Mouse (Mus musculus): ENCODE data around the gene Kcp. TPM values are rescaled to one million over a fixed set of nuclear protein-coding genes. Genes with fewer than 3 reads are reported as not detected.

Gene Kcp
- total RNA-seq (2021): 1 to 10 TPM in 1 of 2 experiments, under 1 TPM in 1; 0.63 to 1.1 TPM
- long read RNA-seq, experiment 1, partial matches to known transcripts: 0 of 1 reads
- long read RNA-seq, experiment 1, other reads (novel, unspliced or antisense): 1 of 1 reads
- long read RNA-seq, experiment 2: 0 reads

- DNase-seq (ENCODE audit: low spot score in 2 of 2): no peak
Measured at GRCm38 (mm10) chr6:29507447-29508309, at the start of gene Kcp. Gene Kcp (minus strand): TSS chr6:29507952.

GRCm38 (mm10) chr6:29557112-29557511, 49.4 kb upstream of the Kcp start:
- DNase-seq (ENCODE audit: low spot score in 2 of 2): no peak

DNA sequence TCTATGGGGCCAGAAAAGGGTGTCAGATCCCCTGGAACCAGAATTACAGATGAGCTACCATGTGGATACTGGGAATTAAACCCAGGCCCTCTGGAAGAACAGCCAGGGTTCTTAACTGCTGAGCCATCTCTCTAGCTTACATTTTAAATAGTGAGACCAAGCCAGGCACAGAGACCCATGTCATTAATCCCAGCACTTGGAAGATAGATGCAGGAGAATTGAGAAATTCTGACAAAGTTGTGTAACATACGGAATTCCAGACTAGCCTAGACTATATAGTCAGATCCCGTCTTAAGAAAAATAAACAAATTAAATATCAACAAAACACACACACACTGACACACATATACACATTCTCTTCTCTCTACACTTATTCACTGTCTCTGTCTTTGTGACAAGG, 44.8 kb upstream of the Kcp start:
- DNase-seq (ENCODE audit: low spot score in 2 of 2): no peak

DNA sequence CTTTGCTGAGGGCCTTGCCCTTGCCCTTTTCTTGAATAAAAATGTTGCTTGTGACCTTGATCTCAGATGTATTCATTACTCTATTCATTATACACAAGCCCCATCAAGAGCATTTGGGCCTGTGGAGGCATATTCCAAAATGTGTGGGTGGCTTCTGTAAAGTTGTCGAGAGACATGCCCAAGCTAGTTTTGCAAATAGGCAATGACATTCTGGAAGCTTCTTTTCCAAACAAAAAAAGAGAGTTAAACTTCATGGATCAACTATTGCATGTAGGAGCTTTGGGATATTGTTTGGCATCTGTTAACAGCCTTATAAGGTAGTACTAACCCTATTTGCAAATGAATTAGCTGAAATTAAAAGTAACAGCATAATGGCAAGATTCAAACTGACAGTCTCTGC, 40.3 kb upstream of the Kcp start:
- no peak for DNase-seq (ENCODE audit: low spot score in 2 of 2)

GRCm38 (mm10) chr6:29547582-29547981, 39.8 kb upstream of the Kcp start:
- no peak for DNase-seq (ENCODE audit: low spot score in 2 of 2)

DNA sequence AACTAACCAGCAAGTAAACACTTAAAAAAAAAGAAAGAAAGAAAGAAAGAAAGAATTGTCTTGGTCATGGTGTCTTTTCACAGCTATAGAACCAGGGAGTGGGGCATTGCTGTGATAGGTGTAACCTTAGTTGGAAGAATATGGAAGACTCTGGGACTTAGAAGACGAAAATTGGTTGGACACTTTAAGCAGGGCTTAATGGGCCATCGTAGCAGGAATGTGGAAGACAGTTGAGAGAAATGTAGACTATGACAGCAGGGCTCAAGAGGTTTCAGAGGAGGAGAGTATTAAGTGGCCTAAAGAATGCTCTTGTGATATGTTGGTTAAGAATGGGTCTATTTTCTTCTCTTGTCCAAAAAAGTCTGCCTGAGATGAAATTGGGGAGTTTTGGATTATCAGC, 37.9 kb upstream of the Kcp start:
- no peak for DNase-seq (ENCODE audit: low spot score in 2 of 2)

DNA sequence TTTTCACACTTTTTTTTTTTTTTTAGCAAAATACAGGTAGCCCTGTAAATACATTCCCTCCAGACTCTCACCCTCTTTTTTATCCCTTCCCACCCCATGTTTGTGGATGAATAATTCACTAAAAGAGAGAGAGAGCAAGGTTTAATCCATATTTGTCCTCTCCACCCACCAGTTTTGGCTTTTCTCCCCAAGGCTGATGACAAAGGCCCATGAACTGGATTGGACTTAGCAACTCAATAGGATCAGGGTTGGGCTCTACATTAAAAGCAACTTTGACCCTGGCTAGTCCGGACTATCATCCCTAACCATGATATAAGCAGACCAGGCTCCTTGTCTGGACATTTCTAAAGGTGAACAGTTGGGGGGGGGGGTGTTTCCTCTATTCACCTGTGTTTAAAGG, 33.2 kb upstream of the Kcp start:
- DNase-seq (ENCODE audit: low spot score in 2 of 2): no peak

DNA sequence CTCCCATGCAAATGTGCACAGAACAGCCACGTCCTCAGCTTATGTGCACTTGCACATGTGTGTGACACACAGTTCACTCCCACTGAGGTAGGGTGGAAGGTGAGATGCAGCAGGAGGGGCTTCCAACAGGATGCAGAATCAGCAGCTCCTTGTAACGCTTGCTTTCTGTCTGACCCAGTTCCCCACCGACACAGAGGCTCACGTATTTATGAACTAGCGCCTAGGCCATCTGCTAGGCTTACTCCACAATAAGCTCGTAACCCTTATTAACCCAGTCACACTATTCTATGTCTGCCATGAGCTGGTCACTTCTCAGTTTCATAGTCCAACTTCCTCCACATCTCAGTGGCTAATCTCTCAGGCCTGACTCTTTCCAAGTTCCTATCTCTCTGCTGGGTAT, 32.5 kb upstream of the Kcp start:
- no peak for DNase-seq (ENCODE audit: low spot score in 2 of 2)

- DNase-seq (ENCODE audit: low spot score in 2 of 2): no peak
Measured at GRCm38 (mm10) chr6:29539502-29539901, 31.8 kb upstream of the Kcp start.

- no peak for DNase-seq (ENCODE audit: low spot score in 2 of 2)
Measured at GRCm38 (mm10) chr6:29537221-29537620, 29.5 kb upstream of the Kcp start.

DNA sequence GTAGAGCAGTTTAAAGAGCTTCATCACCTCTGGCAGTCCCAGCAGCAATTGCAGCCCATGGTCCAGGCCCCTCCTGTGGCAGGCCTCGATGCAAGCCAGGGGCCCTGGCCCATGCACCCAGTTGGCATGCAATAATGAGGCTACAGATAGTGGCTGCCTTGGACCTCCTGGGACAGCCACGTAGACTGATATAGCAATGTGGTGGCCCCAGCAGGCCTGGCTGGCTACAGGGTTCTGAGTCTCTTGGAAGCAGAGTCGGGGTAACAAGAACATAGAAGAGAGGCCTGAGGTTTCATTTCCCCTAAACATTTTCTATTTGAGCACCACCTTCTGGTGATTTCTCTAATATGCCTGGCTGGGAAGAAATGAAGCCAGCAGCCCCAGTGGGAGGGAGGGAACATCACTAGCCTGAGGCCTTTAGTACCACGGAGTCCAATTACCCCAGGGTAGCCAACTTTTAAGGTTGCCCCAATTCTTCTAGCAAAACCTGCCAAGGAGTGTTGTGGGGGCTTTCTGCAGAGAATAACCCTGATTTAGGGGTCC, 29.0 kb upstream of the Kcp start:
- no peak for DNase-seq (ENCODE audit: low spot score in 2 of 2)

- DNase-seq (ENCODE audit: low spot score in 2 of 2): no peak
Measured at GRCm38 (mm10) chr6:29535316-29535715, 27.6 kb upstream of the Kcp start.

- DNase-seq (ENCODE audit: low spot score in 2 of 2): no peak
Measured at GRCm38 (mm10) chr6:29530050-29530449, 22.3 kb upstream of the Kcp start.

- DNase-seq (ENCODE audit: low spot score in 2 of 2): no peak
Measured at GRCm38 (mm10) chr6:29529444-29529820, 21.7 kb upstream of the Kcp start.

DNA sequence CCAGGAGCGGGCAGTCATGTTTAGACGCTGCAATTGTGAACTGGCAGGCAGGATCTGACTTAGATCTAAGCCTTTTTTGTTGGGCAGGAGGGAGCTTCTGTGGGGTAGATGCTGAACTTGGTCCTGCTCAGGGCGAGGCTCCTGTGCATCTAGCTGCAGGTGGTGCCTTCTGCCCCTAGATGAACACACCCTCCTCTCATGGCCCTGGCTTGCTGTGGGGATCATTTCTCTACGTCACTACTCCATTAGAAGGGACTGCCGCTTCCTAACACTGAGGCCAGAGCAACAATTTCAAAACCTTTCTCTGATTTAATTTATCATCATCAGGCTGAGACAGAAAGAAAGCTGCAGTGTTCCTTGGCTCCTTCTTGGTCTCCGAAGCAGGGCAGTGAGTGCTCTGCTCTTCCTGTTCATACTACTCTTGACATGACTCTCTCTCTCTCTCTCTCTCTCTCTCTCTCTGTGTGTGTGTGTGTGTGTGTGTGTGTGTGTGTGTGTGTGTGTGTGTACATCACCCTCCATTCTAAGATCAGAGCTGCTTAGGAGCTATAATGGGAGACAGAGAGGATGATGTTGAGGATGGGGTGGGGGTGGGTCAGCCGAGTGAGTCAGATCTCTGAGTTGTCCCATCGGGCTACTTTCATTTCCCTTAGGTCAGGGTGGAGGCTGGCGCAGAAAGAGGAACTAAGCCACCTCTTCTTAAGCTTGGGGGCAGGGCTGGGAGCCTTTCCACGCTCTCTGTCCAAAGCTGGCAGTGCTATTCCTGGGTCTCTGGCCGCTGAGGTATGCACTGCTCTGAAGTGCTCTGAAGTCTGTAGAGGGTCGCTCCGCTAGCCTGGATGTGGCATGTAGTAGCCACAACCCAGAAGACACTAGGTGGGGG, 21.1 kb upstream of the Kcp start:
- DNase-seq (ENCODE audit: low spot score in 2 of 2): no peak

DNA sequence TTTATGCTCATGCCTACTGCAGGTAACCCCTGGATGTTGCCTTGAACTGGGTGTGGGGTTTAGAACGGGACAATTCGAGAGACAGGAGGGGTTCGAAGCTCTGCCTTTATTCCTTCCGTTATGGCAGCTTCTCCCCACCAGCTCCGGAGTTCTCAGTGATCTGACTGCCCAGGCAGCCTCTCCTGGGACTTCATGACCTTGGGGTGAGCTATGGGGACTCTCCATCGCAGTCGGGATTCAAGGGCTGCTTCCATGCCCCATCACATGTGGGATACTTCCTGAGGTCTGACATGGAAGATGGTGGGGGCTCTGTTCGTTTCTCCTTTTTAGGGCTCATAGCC, 20.4 kb upstream of the Kcp start:
- DNase-seq (ENCODE audit: low spot score in 2 of 2): no peak

DNA sequence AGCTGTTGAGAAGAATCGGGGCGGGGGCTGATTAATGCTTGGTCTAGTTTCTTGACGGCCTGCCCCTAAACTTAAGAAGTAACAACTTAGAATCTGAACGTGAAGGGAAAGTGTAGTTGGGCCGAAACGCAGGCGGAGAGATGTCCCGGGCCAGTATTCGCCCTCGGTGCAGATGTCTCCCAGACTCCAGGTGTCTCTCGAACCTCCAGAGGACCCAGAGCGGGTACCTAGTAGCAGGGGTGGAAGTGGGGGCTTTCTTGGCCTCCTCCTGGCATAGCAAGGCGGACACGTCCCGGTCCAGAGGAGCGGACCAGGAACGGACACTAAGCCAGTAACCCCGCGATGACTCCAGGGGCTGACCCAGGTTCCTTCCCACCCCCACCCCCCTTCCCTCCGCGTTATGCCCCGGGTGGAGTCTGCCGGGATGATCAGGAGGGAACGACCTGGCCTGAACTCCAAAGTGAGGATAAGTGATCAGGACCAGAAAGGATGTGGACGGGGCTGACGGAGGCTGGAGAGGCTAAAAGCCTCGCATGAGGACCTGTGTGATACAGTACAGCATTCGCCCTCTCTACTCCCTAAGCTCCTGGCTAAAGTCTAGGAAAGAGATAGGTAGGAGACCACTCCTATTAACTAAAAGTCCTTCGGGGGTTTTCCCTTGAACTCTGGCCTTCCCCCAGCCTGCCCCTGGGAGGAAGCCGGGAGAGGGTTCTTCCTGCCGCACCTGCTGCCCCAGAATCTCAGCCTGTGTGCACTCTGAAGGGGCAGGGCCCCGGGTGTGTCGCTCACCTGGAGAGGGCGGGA, 19.8 kb upstream of the Kcp start:
- DNase-seq (ENCODE audit: low spot score in 2 of 2): no peak

DNA sequence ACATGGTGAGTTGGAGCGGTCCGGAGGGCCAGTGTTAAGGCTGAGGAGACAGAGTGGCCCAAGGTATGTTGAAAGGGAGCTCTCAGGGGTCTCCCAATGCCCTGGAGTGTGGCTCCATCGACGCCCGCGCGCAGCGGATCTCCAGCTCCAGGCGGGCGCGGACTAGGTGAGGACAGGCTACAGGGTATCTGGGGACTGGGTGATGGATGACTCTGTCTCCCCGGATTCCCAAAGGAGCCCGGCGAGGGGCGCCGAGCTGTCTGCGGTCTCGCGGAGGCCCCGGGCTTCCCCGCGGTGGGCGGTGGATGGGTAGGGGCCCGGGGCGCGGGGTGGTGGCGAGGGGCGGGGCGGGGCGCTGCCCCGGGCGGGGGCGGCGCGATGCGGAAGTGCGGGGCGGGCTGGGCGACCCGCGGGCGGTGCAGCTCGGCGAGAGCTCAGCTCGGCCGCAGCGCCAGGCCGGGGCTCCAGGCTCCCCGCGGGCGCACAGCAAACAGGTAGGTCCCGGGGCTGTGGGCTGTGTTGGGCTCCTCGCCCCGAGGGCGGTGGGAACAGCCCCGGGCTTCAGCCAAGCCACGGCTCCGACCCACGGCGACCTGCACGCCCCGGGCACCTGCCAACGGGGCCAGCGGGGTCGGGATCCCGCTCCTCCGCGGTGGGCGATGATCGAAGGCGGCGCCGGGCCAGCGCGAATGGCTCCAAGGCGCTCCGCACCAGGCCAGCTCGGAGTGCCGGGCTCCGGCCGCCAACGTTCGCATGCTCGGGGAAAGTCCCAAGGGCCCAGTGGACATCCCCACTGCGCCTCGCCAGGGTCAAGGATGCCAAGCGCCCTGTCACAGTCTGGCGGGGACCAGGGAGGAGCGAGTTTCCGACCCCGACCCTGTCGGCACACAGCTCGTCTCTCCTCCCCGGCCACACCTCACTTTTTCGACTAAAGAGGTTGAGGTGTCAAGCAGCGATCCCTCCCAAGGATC, 18.8 kb upstream of the Kcp start, which contains the start of gene Irf5:
Gene Irf5, plus strand, starts transcription at position 345 of the 971 bp plus-strand sequence.
- DNase-seq (ENCODE audit: low spot score in 2 of 2): no peak

DNA sequence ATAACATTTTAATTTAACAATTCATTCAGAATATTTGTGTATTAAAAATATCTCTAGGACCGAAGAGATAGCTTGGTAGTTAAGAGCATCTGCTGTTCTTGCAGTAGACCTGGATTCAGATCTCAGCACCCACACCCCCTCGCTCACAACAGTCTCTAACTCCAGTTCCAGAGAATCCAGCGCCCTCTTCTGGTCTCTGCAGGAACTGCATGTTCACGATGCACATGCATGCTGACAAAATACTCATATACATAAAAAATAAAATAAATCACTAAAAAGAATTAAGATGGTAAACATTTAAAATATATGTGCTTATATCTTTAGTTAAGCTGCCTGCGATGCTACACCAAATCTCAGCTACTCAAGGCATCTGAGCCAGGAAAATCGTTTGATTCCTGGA, 17.5 kb upstream of the Kcp start:
- DNase-seq (ENCODE audit: low spot score in 2 of 2): no peak

- no peak for DNase-seq (ENCODE audit: low spot score in 2 of 2)
Measured at GRCm38 (mm10) chr6:29524034-29524489, 16.3 kb upstream of the Kcp start.
